Mouse (Mus musculus): ENCODE results near the gene Plekhg5.

GRCm38 (mm10) chr4:152062390-152063110 is 9.7 kb upstream of the Plekhg5 start:
- TF ChIP-seq CTCF (IDR thresholded peaks at IDR 0.05; ENCODE audit: borderline replicate concordance, control insufficient read depth, extremely low read depth, insufficient read depth, low read length, poor library complexity) (no peak), POLR2A (IDR thresholded peaks at IDR 0.05; ENCODE audit: control insufficient read depth, extremely low read depth, insufficient read depth, low read length, poor library complexity) (no peak)
